Mouse (Mus musculus) intestine, postnatal 0 days (tissue): ENCODE measurements around the gene Kctd4. TPM values are rescaled to one million over a fixed set of nuclear protein-coding genes. Genes with fewer than 3 reads are reported as not detected.
A peak's percentile ranks its signal among the peaks of the same experiment; 100 is the strongest.

ENCODE experiments used
- ATAC-seq: fragments of 200-750 bp; cut with Nextera tagmentation; 2 replicates; pipeline ENCODE4 v1.8.0; 2017; ENCODE audit warnings: mild to moderate bottlenecking, moderate TSS enrichment, moderate library complexity
- H3K27ac ChIP-seq: fragments of 300-500 bp; sonication (generic); 2 replicates; pipeline ENCODE4 v1.5.1; 2014; ENCODE audit warnings: mild to moderate bottlenecking, low read depth, low read length, moderate library complexity
- H3K27me3 ChIP-seq: fragments of 300-500 bp; sonication (generic); replicated peaks from 2 replicates; pipeline ENCODE4 v1.6.1; 2014; ENCODE audit warnings: low read length, mixed read lengths; ENCODE audit not compliant: control insufficient read depth, insufficient read depth
- H3K36me3 ChIP-seq: fragments of 300-500 bp; sonication (generic); 2 replicates; pipeline ENCODE4 v1.6.1; 2014; ENCODE audit warnings: mild to moderate bottlenecking, moderate library complexity; ENCODE audit not compliant: control insufficient read depth, insufficient read depth
- H3K4me1 ChIP-seq: fragments of 300-500 bp; sonication (generic); replicated peaks from 2 replicates; pipeline ENCODE4 v1.6.1; 2014; ENCODE audit warnings: antibody characterized with exemption, low read length, mixed read lengths; ENCODE audit not compliant: control insufficient read depth, insufficient read depth
- H3K4me2 ChIP-seq: fragments of 300-500 bp; sonication (generic); replicated peaks from 2 replicates; pipeline ENCODE4 v1.6.1; 2014; ENCODE audit warnings: low read depth, mild to moderate bottlenecking, moderate library complexity
- H3K4me3 ChIP-seq: fragments of 300-500 bp; sonication (generic); 2 replicates; pipeline ENCODE4 v1.5.1; 2014; ENCODE audit warnings: low read depth, low read length
- H3K9ac ChIP-seq: fragments of 300-500 bp; sonication (generic); 2 replicates; pipeline ENCODE4 v1.6.1; 2014; ENCODE audit warnings: mild to moderate bottlenecking, low read depth, low read length
- H3K9me3 ChIP-seq: fragments of 300-500 bp; sonication (generic); 2 replicates; pipeline ENCODE4 v1.6.1; 2016; ENCODE audit warnings: mixed run types; ENCODE audit not compliant: control insufficient read depth
- CTCF ChIP-seq: sonication (generic); IDR thresholded peaks from 2 replicates; pipeline ENCODE4 v1.5.1; 2016; ENCODE audit warnings: low read depth, mild to moderate bottlenecking, control low read depth, antibody characterized with exemption, moderate library complexity
- WGBS: fragments of 180-500 bp; shearing (Covaris S2); extraction: QIAGEN DNeasy Blood & Tissue Kit; methylation state at CpG from one replicate; pipeline ENCODE4 v1.1.7; 2014; 5-methylcytosine and 5-hydroxymethylcytosine counted together
- polyA plus RNA-seq: library from polyadenylated mRNA; unstranded; fragments of >200 nt; fragmentation: Nextera tagmentation; extraction: Ambion mirVana; gene quantifications from 2 replicates; pipeline ENCODE4 v1.2.1, GENCODE M21; 2015

Kctd4 gene
- polyA plus RNA-seq, 1 experiment from 2014 or later: 0.50 TPM

DNA sequence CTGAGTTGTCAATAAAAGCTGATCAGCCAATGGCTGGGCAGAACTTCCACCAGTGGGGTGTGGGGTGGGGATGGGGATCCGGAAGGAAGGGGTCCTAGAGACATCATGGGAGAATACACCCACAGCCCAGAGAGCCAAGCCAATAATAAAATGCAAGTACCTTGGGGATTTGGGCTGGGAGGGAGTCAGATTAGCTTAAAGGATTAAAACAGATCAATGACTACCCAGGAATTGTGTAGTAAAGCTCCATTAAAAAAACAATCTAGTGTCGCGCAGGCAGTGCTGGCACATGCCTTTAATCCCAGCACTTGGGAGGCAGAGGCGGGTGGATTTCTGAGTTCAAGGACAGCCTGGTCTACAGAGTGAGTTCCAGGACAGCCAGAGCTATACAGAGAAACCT is 50.2 kb downstream of the Kctd4 start:
- Histone ChIP-seq H3K9ac (no peak overlapping the region), H3K36me3 (no peaks in the 10 kb centered on the region), H3K4me3 (no peak overlapping the region), H3K4me2 (no peak overlapping the region), H3K4me1 (no peaks in the 10 kb centered on the region), H3K27ac (no peak overlapping the region), H3K9me3 (no peaks in the 10 kb centered on the region), H3K27me3 (no peaks in the 10 kb centered on the region)
- no peak for ATAC-seq
- 94% methylated on average over 4 of the region's 4 CpGs for WGBS
- no peak for TF ChIP-seq CTCF

GRCm38 (mm10) chr14:76008174-76008573 is 53.4 kb downstream of the Kctd4 start:
- TF ChIP-seq CTCF: no peak
- no peaks in the 10 kb centered on the region for H3K9me3 ChIP-seq
- H3K4me3 ChIP-seq: no peak overlapping the region
- H3K27me3 ChIP-seq: no peaks in the 10 kb centered on the region
- no peak for ATAC-seq
- 82% methylated on average over 1 of the region's 1 CpGs for WGBS
- H3K4me1 ChIP-seq: peaks cover 5% of the 10 kb centered on the region; the same call in 1 of the 2 replicates
- no peak overlapping the region for H3K9ac ChIP-seq
- no peak overlapping the region for H3K27ac ChIP-seq
- H3K4me2 ChIP-seq: no peak overlapping the region
- no peaks in the 10 kb centered on the region for H3K36me3 ChIP-seq

DNA sequence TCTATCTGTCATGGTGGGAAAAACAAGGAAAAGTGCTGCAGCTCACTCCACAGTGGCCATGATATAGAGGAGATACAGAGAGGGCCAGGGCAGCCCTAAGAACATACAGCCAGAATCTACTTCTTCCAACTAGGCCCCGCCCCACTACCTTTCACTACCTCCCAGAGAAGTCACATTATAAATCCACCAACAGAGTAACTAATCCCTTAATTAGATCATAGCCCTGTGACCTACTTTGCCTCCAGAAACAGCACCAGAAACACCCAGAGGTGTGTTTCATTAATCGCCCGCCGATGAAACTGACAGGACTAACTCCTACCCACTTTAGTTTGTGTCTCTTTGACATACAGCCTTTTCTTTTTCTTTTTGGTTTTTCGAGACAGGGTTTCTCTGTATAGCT is 54.4 kb downstream of the Kctd4 start:
- Histone ChIP-seq H3K27ac (no peak overlapping the region), H3K4me1 (peaks cover 5% of the 10 kb centered on the region; the same call in 1 of the 2 replicates), H3K36me3 (no peaks in the 10 kb centered on the region), H3K9ac (no peak overlapping the region), H3K9me3 (no peaks in the 10 kb centered on the region), H3K4me2 (peak overlapping the region; percentile 70), H3K27me3 (no peaks in the 10 kb centered on the region), H3K4me3 (peak overlapping the region; percentile 84; the same call in 1 of the 2 replicates)
- no peak for ATAC-seq
- TF ChIP-seq CTCF: no peak
- WGBS: 76% methylated on average over 5 of the region's 5 CpGs

DNA sequence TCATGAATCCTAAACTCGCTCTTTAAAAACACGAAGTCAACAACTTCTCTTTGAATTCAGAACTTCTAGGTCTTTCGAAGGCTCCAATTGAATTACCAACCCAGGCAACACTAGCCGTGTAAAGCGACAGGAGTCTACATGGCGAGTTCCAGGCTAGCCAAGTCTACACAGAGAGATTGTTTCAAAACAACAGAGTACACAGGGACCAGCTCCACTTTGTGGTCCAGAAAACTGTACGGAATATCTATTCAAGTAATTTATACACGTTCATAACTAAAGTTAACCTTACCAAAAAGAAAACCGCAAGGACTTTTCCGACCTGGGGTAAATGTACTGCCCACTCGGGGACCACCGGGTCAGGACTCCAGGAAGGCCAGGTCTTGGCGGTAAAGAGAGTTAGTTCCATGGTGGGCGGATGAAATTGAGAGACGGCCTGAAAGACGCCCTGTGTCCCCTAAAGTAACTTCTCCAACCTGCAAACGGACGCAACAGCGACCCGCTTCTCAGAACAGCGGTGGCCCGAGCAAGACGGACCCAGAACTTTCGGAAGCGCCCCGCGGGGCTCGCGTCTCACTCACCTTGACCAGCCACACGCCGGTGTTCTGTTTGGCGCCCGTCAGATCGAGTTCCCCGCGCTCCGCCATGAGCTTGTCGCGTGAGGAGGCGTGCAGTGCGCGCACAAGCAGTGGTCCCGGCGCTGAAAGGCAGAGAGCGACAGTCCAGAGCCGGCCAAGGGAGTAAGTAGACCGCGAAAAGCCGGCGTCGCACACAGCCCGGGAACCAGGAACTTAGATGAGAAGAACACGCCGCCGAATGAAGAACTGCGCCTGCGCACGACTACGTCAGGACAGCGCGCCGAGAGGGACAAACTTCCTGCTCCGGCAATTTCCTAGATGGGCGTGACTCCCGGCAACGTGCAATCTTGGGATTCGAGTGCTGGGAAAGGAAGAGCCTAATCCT is 55.6 kb downstream of the Kctd4 start, which contains the start of gene Gtf2f2:
Gene Gtf2f2 (minus strand): TSS at position 764 of the 960 bp plus-strand sequence.
- Histone ChIP-seq H3K27ac (peak within 1 kb of the TSS; percentile 88), H3K4me2 (peak within 1 kb of the TSS; percentile 70), H3K36me3 (no peaks in the 10 kb centered on the region), H3K9me3 (no peaks in the 10 kb centered on the region), H3K4me3 (peak within 1 kb of the TSS; percentile 84), H3K27me3 (no peaks in the 10 kb centered on the region), H3K9ac (peak within 1 kb of the TSS; percentile 81), H3K4me1 (peaks cover 5% of the 10 kb centered on the region; the same call in 1 of the 2 replicates)
- WGBS: under 1% methylated on average over 67 of the region's 67 CpGs
- TF ChIP-seq CTCF: no peak
- peak; percentile 91 for ATAC-seq

- WGBS: 31% methylated on average over 7 of the region's 7 CpGs
- Histone ChIP-seq H3K36me3 (no peaks in the 10 kb centered on the region), H3K27me3 (no peaks in the 10 kb centered on the region), H3K4me3 (peak overlapping the region; percentile 84), H3K4me2 (peak overlapping the region; percentile 70), H3K9ac (no peak overlapping the region; the same call in 1 of the 2 replicates), H3K4me1 (peaks cover 5% of the 10 kb centered on the region; the same call in 1 of the 2 replicates), H3K27ac (no peak overlapping the region), H3K9me3 (no peaks in the 10 kb centered on the region)
- peak; percentile 35 for ATAC-seq
- no peak for TF ChIP-seq CTCF
These were observed 56.3 kb downstream of the Kctd4 start for GRCm38 (mm10) chr14:76011062-76011457.

DNA sequence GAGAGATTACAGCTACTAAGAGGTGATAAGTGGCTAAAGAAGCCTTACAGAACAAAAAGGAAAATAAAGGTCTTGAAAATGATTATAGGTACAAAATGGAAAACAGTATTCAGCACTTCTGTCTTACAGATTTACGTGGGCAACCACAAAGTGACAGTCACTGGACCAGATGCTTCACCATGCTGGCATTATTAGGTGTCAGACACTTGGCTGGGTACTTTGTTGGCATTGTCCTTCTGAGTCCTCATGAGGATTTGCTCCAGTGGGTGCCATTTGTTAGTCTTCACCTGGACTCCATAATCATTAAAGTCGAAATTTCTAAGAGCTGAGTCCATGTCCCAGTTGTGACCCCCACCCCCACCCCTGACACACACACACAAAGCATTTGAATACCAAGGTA is 59.5 kb downstream of the Kctd4 start:
- H3K4me2 ChIP-seq: no peak overlapping the region
- H3K9me3 ChIP-seq: no peaks in the 10 kb centered on the region
- TF ChIP-seq CTCF: no peak
- H3K27me3 ChIP-seq: no peaks in the 10 kb centered on the region
- WGBS: 53% methylated on average over 2 of the region's 2 CpGs
- no peak for ATAC-seq
- H3K36me3 ChIP-seq: no peaks in the 10 kb centered on the region
- no peak overlapping the region for H3K9ac ChIP-seq
- peaks cover 5% of the 10 kb centered on the region; the same call in 1 of the 2 replicates for H3K4me1 ChIP-seq
- no peak overlapping the region for H3K4me3 ChIP-seq
- no peak overlapping the region for H3K27ac ChIP-seq

Other genes starting within 250 kb of the Kctd4 start
- gene Cog3, start 200.5 kb upstream of the Kctd4 start, polyA plus RNA-seq: 9.2 TPM in 2 replicates
- 2.5 TPM in 2 replicates for gene Slc25a30, start 168.0 kb upstream of the Kctd4 start, polyA plus RNA-seq
- 1,212 and 1,295 TPM in 2 replicates for gene Tpt1, start 109.9 kb upstream of the Kctd4 start, polyA plus RNA-seq
- gene Gtf2f2, start 55.9 kb downstream of the Kctd4 start, polyA plus RNA-seq: 25.8 and 26.2 TPM in 2 replicates
- 5.8 and 5.9 TPM in 2 replicates for gene Gpalpp1, start 155.8 kb downstream of the Kctd4 start, polyA plus RNA-seq
- 7.5 and 8.6 TPM in 2 replicates for gene Nufip1, start 155.9 kb downstream of the Kctd4 start, polyA plus RNA-seq